Comparison of ENCODE assay signal across 8 mouse cellular contexts in the genomic region with DNA sequence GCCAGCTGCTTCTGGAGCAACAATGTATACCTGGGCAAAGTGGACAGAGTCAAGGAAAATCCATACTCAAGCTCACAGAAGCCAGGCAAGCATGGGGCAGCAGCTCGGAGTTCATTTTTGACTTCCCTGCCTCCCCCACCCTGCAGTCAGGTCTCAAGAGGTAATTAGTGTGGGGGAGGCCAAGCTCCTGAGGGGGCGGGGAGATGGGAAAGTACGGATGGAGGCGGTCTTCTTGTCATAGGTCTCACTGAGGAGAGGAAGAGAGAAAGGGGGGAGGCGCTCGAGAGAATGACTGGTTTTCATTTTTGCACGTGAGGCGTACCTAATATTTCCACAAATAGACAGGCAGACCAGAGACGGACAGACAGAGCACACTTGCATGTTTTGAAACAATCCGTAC. TPM values are rescaled to one million over a fixed set of nuclear protein-coding genes. Genes with fewer than 3 reads are reported as not detected.
DNase-seq lines count a peak whose midpoint lies in the region; ATAC-seq lines count a peak whose summit lies in the region.

No protein-coding gene starts in this region.

- H3K4me1 ChIP-seq in embryonic facial prominence, embryonic 13.5 days, result peaks cover 8% of the 10 kb centered on the region
- no peaks in the 10 kb centered on the region; the same call in 1 of the 2 replicates for H3K4me1 ChIP-seq in intestine, embryonic 15.5 days (replicated peaks)
- H3K4me1 ChIP-seq in midbrain, embryonic 16.5 days (ENCODE audit: control insufficient read depth, insufficient read depth, low read length), result peaks cover 7% of the 10 kb centered on the region

- peak overlapping the region; percentile 95 for H3K4me2 ChIP-seq in embryonic facial prominence, embryonic 13.5 days
- H3K4me2 ChIP-seq in intestine, embryonic 15.5 days (replicated peaks), result peak overlapping the region; percentile 99
- H3K4me2 ChIP-seq in midbrain, embryonic 16.5 days (ENCODE audit: low read length), result peak overlapping the region; percentile 82

- H3K27me3 ChIP-seq in embryonic facial prominence, embryonic 13.5 days, result peaks cover 21% of the 10 kb centered on the region
- H3K27me3 ChIP-seq in intestine, embryonic 15.5 days (replicated peaks), result peaks cover 20% of the 10 kb centered on the region
- peaks cover 2% of the 10 kb centered on the region; the same call in 1 of the 2 replicates for H3K27me3 ChIP-seq in midbrain, embryonic 16.5 days (ENCODE audit: control insufficient read depth, insufficient read depth, low read depth, low read length)

- no peaks in the 10 kb centered on the region for H3K9me3 ChIP-seq in embryonic facial prominence, embryonic 13.5 days
- no peaks in the 10 kb centered on the region for H3K9me3 ChIP-seq in intestine, embryonic 15.5 days
- H3K9me3 ChIP-seq in midbrain, embryonic 16.5 days (replicated peaks; ENCODE audit: control insufficient read depth, low read length, poor library complexity, severe bottlenecking), result no peaks in the 10 kb centered on the region

- ATAC-seq in embryonic facial prominence, embryonic 13.5 days (ENCODE audit: insufficient number of reproducible peaks, insufficient read depth, low FRiP score, low TSS enrichment, low read depth), result no peak
- ATAC-seq in intestine, embryonic 15.5 days, result no peak
- no peak for ATAC-seq in midbrain, embryonic 16.5 days

- WGBS in embryonic facial prominence, embryonic 13.5 days, result 6% methylated on average over 10 of the region's 10 CpGs
- 8% methylated on average over 10 of the region's 10 CpGs for WGBS in intestine, embryonic 15.5 days
- 11% methylated on average over 10 of the region's 10 CpGs for WGBS in midbrain, embryonic 16.5 days

- H3K27ac ChIP-seq in embryonic facial prominence, embryonic 13.5 days, result no peak overlapping the region
- no peak overlapping the region for H3K27ac ChIP-seq in intestine, embryonic 15.5 days
- H3K27ac ChIP-seq in midbrain, embryonic 16.5 days (ENCODE audit: low read length), result no peak overlapping the region

- peak; percentile 43 for DNase-seq in layer of hippocampus, adult 11-12 months (ENCODE audit: low spot score)
- no peak for DNase-seq in layer of hippocampus, adult 9-10 months (ENCODE audit: low spot score)
- no peak for DNase-seq in yolk sac, embryonic 10.5 days (ENCODE audit: low spot score)
- no peak for DNase-seq in lung, postnatal 10 days
- DNase-seq in thymus, postnatal 4 days, result no peak

- no peak overlapping the region for H3K9ac ChIP-seq in embryonic facial prominence, embryonic 13.5 days
- H3K9ac ChIP-seq in intestine, embryonic 15.5 days, result no peak overlapping the region
- H3K9ac ChIP-seq in midbrain, embryonic 16.5 days (ENCODE audit: low read depth, low read length), result peak overlapping the region; percentile 21; the same call in 1 of the 2 replicates

- H3K36me3 ChIP-seq in embryonic facial prominence, embryonic 13.5 days, result no peaks in the 10 kb centered on the region
- H3K36me3 ChIP-seq in intestine, embryonic 15.5 days, result no peaks in the 10 kb centered on the region
- H3K36me3 ChIP-seq in midbrain, embryonic 16.5 days (ENCODE audit: control insufficient read depth, insufficient read depth, low read length), result no peaks in the 10 kb centered on the region

- H3K4me3 ChIP-seq in embryonic facial prominence, embryonic 13.5 days, result peak overlapping the region; percentile 62
- H3K4me3 ChIP-seq in intestine, embryonic 15.5 days (replicated peaks), result 0 out of 2 replicates have a peak overlapping the region, but pooled peaks have one; percentile 52
- peak overlapping the region; percentile 47 for H3K4me3 ChIP-seq in midbrain, embryonic 16.5 days (ENCODE audit: low read depth, low read length)

RNA-seq across cellular contexts. Expression of a gene that starts 1.1 kb away (rescaled TPM):
- polyA plus RNA-seq in embryonic facial prominence, embryonic 13.5 days (2015; fragmentation: Nextera tagmentation; extraction: Ambion mirVana), result 2.7 and 3.2 TPM in 2 replicates
- 0.37 and 1.1 TPM in 2 replicates for polyA plus RNA-seq in intestine, embryonic 15.5 days (2015; fragmentation: Nextera tagmentation; extraction: Ambion mirVana)
- 40.9 and 48.1 TPM in 2 replicates for polyA plus RNA-seq in midbrain, embryonic 16.5 days (2015; fragmentation: Nextera tagmentation; extraction: Ambion mirVana)

RNA-seq across cellular contexts. Expression of a gene that starts 1.3 kb away (rescaled TPM):
- polyA plus RNA-seq in embryonic facial prominence, embryonic 13.5 days (2015; fragmentation: Nextera tagmentation; extraction: Ambion mirVana), result 10.7 and 12.5 TPM in 2 replicates
- polyA plus RNA-seq in intestine, embryonic 15.5 days (2015; fragmentation: Nextera tagmentation; extraction: Ambion mirVana), result 2.9 and 4.6 TPM in 2 replicates
- polyA plus RNA-seq in midbrain, embryonic 16.5 days (2015; fragmentation: Nextera tagmentation; extraction: Ambion mirVana), result 23.6 and 27.6 TPM in 2 replicates

Comparison
In these comparisons a context has a peak if more than half of its experiments do, and no peak if none do; other contexts are left out.
1. RNA of a gene that starts 1.1 kb away (polyA plus RNA-seq): 40.9 to 48.1 TPM in midbrain, embryonic 16.5 days; 2.7 to 3.2 TPM in embryonic facial prominence, embryonic 13.5 days and 0.37 to 1.1 TPM in intestine, embryonic 15.5 days; every median in the first group is over 10 times any median in the second.
2. Peak in every context shown above with its lines, with median percentiles within 50 percentile points of each other: H3K4me2 ChIP-seq and H3K4me3 ChIP-seq.